Mouse (Mus musculus) testis, postnatal 14 days (tissue): ENCODE measurements around the gene Nppa.
"Not testable (repeated sequence)": the region's sequence is repeated elsewhere in the genome, so short reads cannot be mapped to it uniquely, and the experiment has no call there.

Source experiments
- DNase-seq: peaks from one replicate; pipeline ENCODE4 v3.0.0; 2021; ENCODE audit warnings: low spot score

The Nppa gene

GRCm38 (mm10) chr4:148011332-148011731 lies 10.8 kb downstream of the Nppa start:
- DNase-seq, result no peak

DNA sequence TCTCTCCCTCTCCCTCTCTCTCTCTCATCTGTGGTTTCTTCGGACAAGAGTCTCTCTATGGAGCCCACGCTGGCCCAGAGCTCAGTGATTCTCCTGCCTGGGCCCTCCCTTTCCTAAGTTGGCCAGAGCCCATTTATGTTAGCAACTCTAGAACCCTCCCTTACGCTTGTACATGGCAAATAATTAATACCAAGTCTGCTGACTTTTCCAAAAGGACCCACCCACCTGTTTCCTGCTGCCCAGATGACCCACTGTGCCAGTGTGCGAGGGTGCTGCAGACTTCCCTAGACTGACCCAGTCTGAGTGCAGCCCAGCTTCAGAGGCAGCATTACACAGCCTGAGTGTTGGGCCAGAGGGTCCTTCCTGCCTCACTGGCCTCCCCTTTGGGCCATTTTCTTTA lies 11.7 kb downstream of the Nppa start:
- no peak for DNase-seq

GRCm38 (mm10) chr4:148015418-148015817 lies 14.9 kb downstream of the Nppa start:
- DNase-seq, result no peak

DNA sequence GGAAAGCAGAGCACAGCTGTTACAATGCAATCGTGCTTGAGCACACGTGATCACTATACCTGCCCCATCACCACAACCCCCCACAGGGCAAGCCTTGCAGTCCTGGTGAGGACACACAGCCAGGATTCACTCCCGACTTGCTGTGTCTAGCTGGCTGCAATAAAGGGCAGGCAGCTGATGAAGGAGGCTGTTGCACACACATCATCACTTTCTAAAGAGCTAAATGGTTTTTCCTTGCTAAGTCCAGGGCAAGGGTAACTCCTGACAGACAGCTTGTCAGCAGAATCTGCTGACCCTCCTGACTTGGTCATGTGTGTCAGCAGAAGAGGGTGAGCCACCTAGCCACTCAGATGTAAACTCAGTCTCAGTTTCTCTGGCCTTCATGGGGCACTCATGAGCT lies 16.5 kb downstream of the Nppa start:
- no peak for DNase-seq

DNA sequence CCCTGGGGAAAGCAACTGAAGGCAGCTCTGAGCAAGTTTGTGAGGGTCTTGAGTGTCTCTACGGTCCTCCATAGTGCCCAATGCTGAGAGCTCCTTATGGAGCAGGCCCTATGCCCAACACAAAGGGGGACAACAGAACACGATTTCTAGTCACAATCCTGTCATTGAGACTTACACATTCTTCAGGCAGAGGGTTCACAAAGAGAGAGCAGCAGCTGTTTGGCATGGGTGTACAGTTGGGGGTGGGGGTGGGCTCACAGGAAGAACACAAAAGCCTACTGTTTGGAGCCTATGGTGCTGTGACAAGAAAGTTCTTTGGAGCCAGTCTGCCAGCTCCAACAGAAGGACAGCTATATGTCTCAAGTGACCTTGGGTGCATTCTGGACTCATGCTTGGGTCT lies 17.9 kb downstream of the Nppa start:
- no peak for DNase-seq

DNA sequence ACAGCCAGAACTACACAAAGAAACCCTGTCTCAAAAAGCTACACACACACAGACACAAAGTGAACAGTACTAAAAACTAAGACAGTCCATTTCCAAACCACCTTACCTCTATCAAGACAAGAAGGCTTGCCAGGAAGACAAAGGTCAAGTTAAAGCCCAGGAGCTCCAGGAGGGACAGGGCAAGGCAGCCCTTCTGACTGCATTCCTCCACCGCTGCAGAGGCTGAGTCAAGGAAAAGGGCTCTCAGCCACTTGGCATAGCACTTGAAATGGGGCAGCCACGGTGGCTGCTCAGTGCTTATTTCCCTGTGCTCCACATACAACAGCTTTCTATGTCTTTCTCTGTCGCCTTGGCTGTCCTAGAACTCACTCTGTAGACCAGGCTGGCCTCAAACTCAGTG lies 23.5 kb downstream of the Nppa start:
- no peak for DNase-seq

GRCm38 (mm10) chr4:148029297-148029696 lies 28.8 kb downstream of the Nppa start:
- DNase-seq, result no peak

- no peak for DNase-seq
These were observed 30.0 kb downstream of the Nppa start for GRCm38 (mm10) chr4:148030506-148030905.

DNA sequence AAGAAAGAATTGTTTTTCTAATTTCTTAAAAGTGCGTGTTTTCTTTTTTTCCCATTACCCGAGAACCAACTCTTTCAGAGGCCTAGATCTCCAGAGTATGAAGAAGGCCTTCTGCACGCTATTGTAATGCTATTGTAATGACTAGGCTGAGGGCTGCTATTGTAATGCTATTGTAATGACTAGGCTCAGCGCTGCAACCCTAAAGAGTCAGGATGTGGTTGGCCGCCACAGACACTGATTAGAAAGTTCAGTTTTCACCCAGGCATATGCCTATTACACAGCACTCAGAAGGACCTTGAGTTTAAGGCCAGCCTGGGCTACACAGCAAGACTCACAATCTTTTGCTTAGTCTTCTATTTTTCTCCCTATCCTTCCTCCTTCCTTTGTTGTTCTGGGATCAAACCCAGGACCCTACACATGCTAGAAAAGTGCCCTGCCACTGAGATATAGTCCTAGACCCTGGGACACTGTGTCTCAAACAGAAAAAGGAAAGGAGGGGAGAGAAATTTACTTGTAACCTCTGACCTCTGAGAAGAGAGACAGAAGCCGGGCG lies 33.4 kb downstream of the Nppa start:
- no peak for DNase-seq

GRCm38 (mm10) chr4:148035440-148035839 lies 34.9 kb downstream of the Nppa start:
- no peak for DNase-seq

DNA sequence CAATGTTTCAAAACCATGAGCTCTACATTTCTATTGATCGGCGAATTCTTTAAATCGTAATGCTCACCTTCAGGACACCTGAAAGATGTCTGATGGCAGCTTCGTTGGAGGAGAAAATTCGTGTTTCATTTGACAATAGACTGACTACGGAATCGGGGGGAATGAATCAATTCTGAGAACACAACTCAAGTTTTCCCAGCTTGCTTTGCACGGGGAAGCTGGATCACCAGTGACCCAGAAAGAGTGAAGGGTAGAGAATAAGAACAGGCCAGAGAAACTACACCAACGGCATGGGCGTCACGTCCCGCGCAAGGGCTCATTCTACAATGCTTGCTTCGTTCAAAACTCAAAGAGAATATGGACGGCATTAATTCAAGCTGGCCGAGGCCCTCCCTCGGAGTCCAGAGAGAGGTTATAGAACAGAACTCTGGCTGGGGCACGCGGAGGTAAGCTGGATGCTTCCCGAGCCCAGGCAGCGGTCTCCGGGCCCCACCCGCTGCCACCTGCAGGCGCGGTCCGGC lies 37.6 kb downstream of the Nppa start:
- no peak for DNase-seq

- DNase-seq, result peak; percentile 99
These were observed 38.2 kb downstream of the Nppa start, which contains the start of the genes Clcn6 and Mthfr for GRCm38 (mm10) chr4:148038600-148039253. TSS of gene Clcn6 (minus strand) at chr4:148038821. TSS of gene Mthfr (plus strand) at chr4:148039077.

- DNase-seq, result no peak
These were observed 38.9 kb downstream of the Nppa start for GRCm38 (mm10) chr4:148039254-148040028.

DNA sequence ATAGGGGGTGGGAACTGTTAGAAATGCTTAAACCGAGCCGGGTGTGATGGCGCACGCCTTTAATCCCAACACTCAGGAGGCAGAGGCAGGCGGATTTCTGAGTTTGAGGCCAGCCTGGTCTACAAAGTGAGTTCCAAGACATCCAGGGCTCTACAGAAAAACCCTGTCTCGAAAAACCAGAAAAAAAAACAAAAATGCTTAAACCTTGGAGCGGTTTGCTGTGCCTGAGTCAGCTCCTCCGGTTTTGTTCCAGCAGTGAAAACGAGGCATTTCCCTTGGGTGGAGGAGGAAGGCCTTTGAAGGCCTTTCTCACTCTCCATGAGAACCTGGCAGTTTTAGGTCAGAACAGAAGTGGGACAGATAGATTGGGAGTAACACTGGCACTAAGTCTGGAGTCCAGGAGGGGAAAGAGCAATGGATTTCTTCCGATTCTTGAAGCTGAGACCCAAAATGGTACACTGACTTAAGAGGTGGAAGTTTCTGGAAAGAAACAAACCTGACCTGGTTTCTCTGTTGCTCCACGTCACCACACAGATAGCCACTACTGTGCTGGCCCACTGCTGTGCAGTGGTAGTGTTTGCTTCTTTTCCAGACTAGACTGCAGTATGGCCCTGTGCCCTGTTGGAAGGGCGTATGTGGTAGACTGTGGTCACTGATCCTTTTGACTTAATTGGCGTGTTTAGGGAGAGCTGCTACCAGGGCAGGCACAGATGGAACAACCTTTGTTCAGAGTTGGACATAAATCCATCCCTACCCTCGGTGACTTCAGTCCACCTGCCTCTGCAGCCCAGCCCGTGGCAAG lies 39.7 kb downstream of the Nppa start:
- DNase-seq, result no peak

DNA sequence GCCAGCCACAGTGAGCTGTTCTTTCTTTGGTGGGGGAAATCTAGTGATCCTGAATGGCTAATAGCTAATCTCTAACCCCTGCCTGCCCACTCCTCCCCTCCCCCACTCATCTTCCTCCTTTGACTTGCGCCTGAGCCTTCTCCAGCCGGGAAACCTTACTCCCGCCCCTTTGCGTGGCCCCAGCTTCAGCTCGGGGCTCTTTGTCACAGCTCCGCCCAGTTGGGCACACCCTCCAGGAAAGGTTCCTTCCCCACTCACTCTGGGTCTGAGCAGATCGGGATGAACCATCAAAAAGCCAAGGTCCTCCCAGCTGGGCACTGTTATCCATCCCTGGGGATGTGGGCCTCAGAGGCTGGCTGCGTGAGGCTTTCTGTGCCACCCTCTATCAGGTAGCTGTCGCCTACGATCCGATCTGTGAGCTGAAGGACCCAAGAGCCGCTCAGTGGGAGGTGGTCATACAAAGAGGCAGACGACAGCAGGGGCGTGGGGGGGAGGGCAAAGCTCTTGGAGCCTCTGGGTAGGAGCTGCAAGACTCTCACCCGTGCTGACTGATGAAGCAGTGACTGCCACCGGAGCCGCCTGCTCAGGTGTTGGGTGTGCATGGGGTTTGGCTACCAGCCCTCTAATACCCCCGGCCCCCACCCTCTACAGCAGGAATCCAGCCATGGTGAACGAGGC lies 40.5 kb downstream of the Nppa start:
- DNase-seq, result peak; percentile 71

- DNase-seq, result peak; percentile 42
These were observed 41.2 kb downstream of the Nppa start for GRCm38 (mm10) chr4:148041611-148042191.

DNA sequence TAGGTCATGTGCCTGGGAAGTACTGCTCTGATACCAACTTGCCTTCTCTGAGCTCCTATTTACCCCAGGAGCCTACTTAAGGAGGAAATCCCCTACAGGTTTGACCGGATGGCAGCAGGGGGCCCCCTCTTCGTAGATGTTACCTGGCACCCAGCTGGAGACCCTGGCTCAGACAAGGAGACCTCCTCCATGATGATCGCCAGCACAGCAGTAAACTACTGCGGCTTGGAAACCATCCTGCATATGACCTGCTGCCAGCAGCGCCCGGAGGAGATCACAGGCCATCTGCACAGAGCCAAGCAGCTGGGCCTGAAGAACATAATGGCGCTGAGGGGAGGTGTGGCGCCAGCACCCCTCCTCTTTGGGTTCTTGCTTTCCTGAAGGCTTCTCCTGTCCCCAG lies 42.8 kb downstream of the Nppa start:
- DNase-seq, result not testable (repeated sequence)

GRCm38 (mm10) chr4:148044113-148044512 lies 43.6 kb downstream of the Nppa start:
- no peak for DNase-seq

DNA sequence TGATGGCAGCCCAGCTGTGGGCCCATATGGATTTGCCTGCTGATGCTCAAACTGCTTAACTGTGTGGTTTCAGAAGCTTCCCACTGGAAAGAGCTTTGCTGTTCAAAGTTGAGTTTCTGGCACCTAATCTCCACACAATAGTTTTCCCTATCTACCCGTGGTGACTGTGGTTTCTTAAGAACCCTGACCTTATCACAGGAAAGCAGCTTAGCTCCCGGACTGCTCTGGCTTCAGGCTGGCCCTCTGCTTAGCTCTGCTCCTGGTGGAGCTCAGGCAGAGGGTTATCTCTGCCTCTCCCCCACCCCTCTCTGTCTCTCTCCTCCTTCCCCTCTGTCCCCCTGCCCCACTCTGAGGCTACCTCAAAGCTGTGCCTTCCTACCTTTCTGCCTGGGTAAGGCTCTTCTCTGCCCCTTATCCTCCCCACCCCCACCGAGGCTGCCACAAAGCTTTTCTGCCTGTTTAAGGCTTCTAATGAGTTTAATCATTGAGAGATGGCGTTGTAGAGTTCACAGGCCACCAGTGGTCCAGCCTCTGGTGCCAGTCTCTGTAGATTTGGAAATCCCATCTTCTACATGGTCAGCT lies 46.0 kb downstream of the Nppa start:
- DNase-seq, result no peak

GRCm38 (mm10) chr4:148050396-148050914 lies 49.9 kb downstream of the Nppa start:
- not testable (repeated sequence) for DNase-seq
